Mouse (Mus musculus) liver, adult 2 months (tissue): Measurements from ENCODE around the gene Bet1l. TPM values are rescaled to one million over a fixed set of nuclear protein-coding genes. Genes with fewer than 3 reads are reported as not detected.
A peak's percentile ranks its signal among the peaks of the same experiment; 100 is the strongest.
"Not testable (repeated sequence)": the region's sequence is repeated elsewhere in the genome, so short reads cannot be mapped to it uniquely, and the experiment has no call there.

Experiments
- DNase-seq: peaks from one replicate; pipeline ENCODE4 v3.0.0-alpha.2; 2011; ENCODE audit warnings: low read depth, low spot score; ENCODE audit errors: extremely low read depth
- H3K27ac ChIP-seq: fragments of 200-500 bp; replicated peaks from 2 replicates; pipeline ENCODE4 v1.5.1; 2012; ENCODE audit warnings: low read depth, mild to moderate bottlenecking, control low read depth, inconsistent platforms, low read length; ENCODE audit not compliant: insufficient read depth
- H3K27me3 ChIP-seq: fragments of 200-500 bp; 2 replicates; pipeline ENCODE4 v1.6.1; 2012; ENCODE audit warnings: mild to moderate bottlenecking, moderate library complexity, low read length, inconsistent platforms; ENCODE audit not compliant: control insufficient read depth, insufficient read depth
- H3K36me3 ChIP-seq: fragments of 200-500 bp; 2 replicates; pipeline ENCODE4 v1.6.1; 2012; ENCODE audit warnings: low read length, inconsistent platforms; ENCODE audit not compliant: control insufficient read depth, insufficient read depth
- H3K4me1 ChIP-seq: fragments of 200-500 bp; 2 replicates; pipeline ENCODE4 v1.6.1; 2011; ENCODE audit warnings: low read length; ENCODE audit not compliant: control insufficient read depth, insufficient read depth
- H3K4me3 ChIP-seq: fragments of 200-500 bp; 2 replicates; pipeline ENCODE4 v1.5.1; 2011; ENCODE audit warnings: low read depth, mild to moderate bottlenecking, control low read depth, low read length, moderate library complexity; ENCODE audit not compliant: insufficient read depth
- H3K79me2 ChIP-seq: fragments of 200-500 bp; 2 replicates; pipeline ENCODE4 v1.6.1; 2012; ENCODE audit warnings: inconsistent platforms, mild to moderate bottlenecking, low read length, moderate library complexity; ENCODE audit not compliant: control insufficient read depth, insufficient read depth
- H3K9ac ChIP-seq: fragments of 200-500 bp; 2 replicates; pipeline ENCODE4 v1.6.1; 2012; ENCODE audit warnings: low read depth, mild to moderate bottlenecking, control low read depth, inconsistent platforms, low read length
- CTCF ChIP-seq: fragments of 200-500 bp; IDR thresholded peaks from 2 replicates; pipeline ENCODE4 v1.5.1; 2011; ENCODE audit warnings: low read depth, low read length, control low read depth
- POLR2A ChIP-seq: fragments of 200-500 bp; IDR thresholded peaks from 2 replicates; pipeline ENCODE4 v1.6.1; 2011; ENCODE audit warnings: low read length, control low read depth; ENCODE audit not compliant: insufficient read depth; ENCODE audit errors: extremely low read depth
- WGBS: fragments of 180-500 bp; shearing (Covaris S2); methylation state at CpG from one replicate; pipeline ENCODE4 v1.1.7; 2018; 5-methylcytosine and 5-hydroxymethylcytosine counted together
- polyA plus RNA-seq: library from polyadenylated mRNA; depleted of rRNA; stranded (reverse); fragments of >200 nt; gene quantifications from 2 replicates; pipeline ENCODE4 v1.2.3, GENCODE M21; 2012
- total RNA-seq: library from RNA; depleted of rRNA; stranded (reverse); fragments of >200 nt; gene quantifications from 2 replicates; pipeline ENCODE4 v1.2.3, GENCODE M21; 2014

Gene Bet1l
- total and polyA plus RNA-seq, 2 experiments = 15.0 to 29.2 TPM

- Histone ChIP-seq H3K79me2 (no peaks in the 10 kb centered on the region), H3K27me3 (no peaks in the 10 kb centered on the region), H3K4me3 (no peak within 1 kb of the TSS), H3K9ac (no peak within 1 kb of the TSS), H3K27ac (no peak within 1 kb of the TSS), H3K36me3 (peaks cover 9% of the 10 kb centered on the region; the same call in 1 of the 2 replicates), H3K4me1 (peaks cover 10% of the 10 kb centered on the region)
- TF ChIP-seq CTCF = no peak
- 76% methylated on average over 10 of the region's 10 CpGs for WGBS
- no peak for DNase-seq
These were observed 42.8 kb upstream of the Bet1l start, which contains the start of gene Cox8b for GRCm38 (mm10) chr7:140900220-140900619. Cox8b (minus strand) TSS chr7:140900446.

GRCm38 (mm10) chr7:140899121-140899520 is 41.7 kb upstream of the Bet1l start:
- TF ChIP-seq POLR2A (no peak), CTCF (no peak)
- H3K36me3 ChIP-seq = peaks cover 13% of the 10 kb centered on the region
- peaks cover 10% of the 10 kb centered on the region for H3K4me1 ChIP-seq
- no peak overlapping the region for H3K27ac ChIP-seq
- H3K27me3 ChIP-seq = no peaks in the 10 kb centered on the region
- DNase-seq = no peak
- 53% methylated on average over 3 of the region's 3 CpGs for WGBS
- H3K79me2 ChIP-seq = no peaks in the 10 kb centered on the region
- H3K4me3 ChIP-seq = no peak overlapping the region
- no peak overlapping the region for H3K9ac ChIP-seq

- no peak overlapping the region for H3K9ac ChIP-seq
- H3K4me3 ChIP-seq = no peak overlapping the region
- H3K79me2 ChIP-seq = no peaks in the 10 kb centered on the region
- H3K27ac ChIP-seq = no peak overlapping the region
- peaks cover 7% of the 10 kb centered on the region for H3K4me1 ChIP-seq
- TF ChIP-seq CTCF (no peak), POLR2A (no peak)
- 94% methylated on average over 7 of the region's 7 CpGs for WGBS
- peaks cover 17% of the 10 kb centered on the region for H3K36me3 ChIP-seq
- DNase-seq = no peak
- H3K27me3 ChIP-seq = no peaks in the 10 kb centered on the region
These were observed 40.5 kb upstream of the Bet1l start for GRCm38 (mm10) chr7:140897863-140898262.

GRCm38 (mm10) chr7:140894611-140895010 is 37.2 kb upstream of the Bet1l start:
- peak; percentile 53 for DNase-seq
- WGBS = 82% methylated on average over 3 of the region's 3 CpGs
- peaks cover 29% of the 10 kb centered on the region for H3K36me3 ChIP-seq

GRCm38 (mm10) chr7:140894031-140894430 is 36.7 kb upstream of the Bet1l start:
- 91% methylated on average over 7 of the region's 7 CpGs for WGBS

More at GRCm38 (mm10) chr7:140894611-140895010, 37.2 kb upstream of the Bet1l start:
- no peak overlapping the region for H3K9ac ChIP-seq
- no peaks in the 10 kb centered on the region for H3K79me2 ChIP-seq
- TF ChIP-seq POLR2A = no peak
- TF ChIP-seq CTCF = no peak
- no peaks in the 10 kb centered on the region for H3K27me3 ChIP-seq
- H3K4me3 ChIP-seq = no peak overlapping the region
- H3K4me1 ChIP-seq = no peaks in the 10 kb centered on the region
- no peak overlapping the region for H3K27ac ChIP-seq

GRCm38 (mm10) chr7:140890636-140891035 is 33.3 kb upstream of the Bet1l start:
- not testable (repeated sequence) for H3K4me1 ChIP-seq, H3K27ac ChIP-seq, H3K79me2 ChIP-seq, H3K4me3 ChIP-seq, H3K27me3 ChIP-seq, DNase-seq, H3K9ac ChIP-seq
- H3K36me3 ChIP-seq = peaks cover 44% of the 10 kb centered on the region
- WGBS = 96% methylated on average over 16 of the region's 16 CpGs

More at GRCm38 (mm10) chr7:140894031-140894430, 36.7 kb upstream of the Bet1l start:
- Histone ChIP-seq H3K9ac (no peak overlapping the region), H3K4me1 (no peaks in the 10 kb centered on the region), H3K79me2 (no peaks in the 10 kb centered on the region), H3K36me3 (peaks cover 34% of the 10 kb centered on the region), H3K27me3 (no peaks in the 10 kb centered on the region), H3K27ac (no peak overlapping the region), H3K4me3 (no peak overlapping the region)
- TF ChIP-seq CTCF = no peak
- no peak for TF ChIP-seq POLR2A
- DNase-seq = no peak
